ENCODE assay signal across 10 mouse cellular contexts in genomic region chr11:33170489-33170888, GRCm38 (mm10). TPM values are rescaled to one million over a fixed set of nuclear protein-coding genes. Genes with fewer than 3 reads are reported as not detected.
DNase-seq lines count a peak whose midpoint lies in the region; ATAC-seq and TF ChIP-seq lines count a peak whose summit lies in the region.
"Had no signal": no experiment of that assay in that cellular context is flagged by ENCODE, and none has a peak within 500 bp of the region (broad histone marks: within the 10 kb centered on the region; RNA-seq: fewer than 3 reads in every experiment).

No protein-coding gene starts in this region.

- no peaks in the 10 kb centered on the region for H3K27me3 ChIP-seq in hindbrain, embryonic 14.5 days (ENCODE audit: control insufficient read depth, insufficient read depth, low read length)
- 0 out of 2 replicates have a peak, but pooled peaks cover 11% of the 10 kb centered on the region for H3K27me3 ChIP-seq in hindbrain, embryonic 13.5 days
- peaks cover 14% of the 10 kb centered on the region for H3K27me3 ChIP-seq in C2C12 (ENCODE audit: control insufficient read depth, insufficient read depth, insufficient read length)

- no peak overlapping the region for H3K4me3 ChIP-seq in hindbrain, embryonic 14.5 days (replicated peaks; ENCODE audit: low read length)
- H3K4me3 ChIP-seq in hindbrain, embryonic 13.5 days, result no peak overlapping the region
- H3K4me3 ChIP-seq in C2C12 (ENCODE audit: insufficient read depth, poor library complexity, severe bottlenecking), result no peak overlapping the region
- H3K4me3 ChIP-seq: limb, embryonic 12.5 days; stomach, embryonic 15.5 days had no signal

- peak; percentile 47 for DNase-seq in hindbrain, embryonic 14.5 days (ENCODE audit: low spot score)
- DNase-seq in T-cell, adult 2 months (ENCODE audit: low spot score), result peak; percentile 47
- peak; percentile 79 for DNase-seq in embryo, embryonic 10 days (ENCODE audit: low spot score)
- DNase-seq in kidney, postnatal 4 days, result peak; percentile 74 to 75
- peak; percentile 38 to 44 for DNase-seq in urinary bladder, postnatal 36 days (ENCODE audit: low spot score in 2 of 2)

- no peaks in the 10 kb centered on the region for H3K79me2 ChIP-seq in C2C12 (ENCODE audit: control insufficient read depth, insufficient read depth)

- 14% methylated on average over 9 of the region's 9 CpGs for WGBS in hindbrain, embryonic 14.5 days
- 12% methylated on average over 9 of the region's 9 CpGs for WGBS in hindbrain, embryonic 13.5 days

- H3ac ChIP-seq in C2C12 (ENCODE audit: control insufficient read depth, insufficient read length, low read depth), result no peak overlapping the region

- no peak overlapping the region for H3K9ac ChIP-seq in hindbrain, embryonic 14.5 days
- no peak overlapping the region for H3K9ac ChIP-seq in hindbrain, embryonic 13.5 days
- H3K9ac ChIP-seq: limb, embryonic 12.5 days; stomach, embryonic 15.5 days had no signal

- H3K27ac ChIP-seq in hindbrain, embryonic 14.5 days, result no peak overlapping the region
- H3K27ac ChIP-seq in hindbrain, embryonic 13.5 days, result no peak overlapping the region
- H3K27ac ChIP-seq: limb, embryonic 12.5 days; stomach, embryonic 15.5 days had no signal

- H3K9me3 ChIP-seq in hindbrain, embryonic 14.5 days (ENCODE audit: control insufficient read depth, low read length), result no peaks in the 10 kb centered on the region
- H3K9me3 ChIP-seq in hindbrain, embryonic 13.5 days, result no peaks in the 10 kb centered on the region
- H3K9me3 ChIP-seq: limb, embryonic 12.5 days; stomach, embryonic 15.5 days had no signal

- no peaks in the 10 kb centered on the region for H3K79me3 ChIP-seq in C2C12 (ENCODE audit: low read depth)

- no peak overlapping the region for H3K4me2 ChIP-seq in hindbrain, embryonic 14.5 days (replicated peaks)
- H3K4me2 ChIP-seq in hindbrain, embryonic 13.5 days, result no peak overlapping the region
- H3K4me2 ChIP-seq: limb, embryonic 12.5 days; stomach, embryonic 15.5 days had no signal

- H3K36me3 ChIP-seq in hindbrain, embryonic 14.5 days (replicated peaks; ENCODE audit: control insufficient read depth, insufficient read depth), result no peaks in the 10 kb centered on the region
- no peaks in the 10 kb centered on the region for H3K36me3 ChIP-seq in hindbrain, embryonic 13.5 days
- no peaks in the 10 kb centered on the region for H3K36me3 ChIP-seq in C2C12 (ENCODE audit: control insufficient read depth, insufficient read depth)
- H3K36me3 ChIP-seq: limb, embryonic 12.5 days; stomach, embryonic 15.5 days had no signal

- no peaks in the 10 kb centered on the region for H3K4me1 ChIP-seq in hindbrain, embryonic 14.5 days (replicated peaks; ENCODE audit: control insufficient read depth, insufficient read depth, low read length)
- no peaks in the 10 kb centered on the region for H3K4me1 ChIP-seq in hindbrain, embryonic 13.5 days (replicated peaks)
- H3K4me1 ChIP-seq: limb, embryonic 12.5 days; stomach, embryonic 15.5 days had no signal

- no peak for ATAC-seq in hindbrain, embryonic 14.5 days (ENCODE audit: low FRiP score)
- no peak for ATAC-seq in hindbrain, embryonic 13.5 days (ENCODE audit: low FRiP score)
- ATAC-seq in monocyte, adult 5-6 weeks (replicated peaks; ENCODE audit: insufficient number of reproducible peaks, low FRiP score, low TSS enrichment, poor library complexity, severe bottlenecking), result peak; percentile 73

- TF ChIP-seq CTCF in C2C12 (IDR thresholded peaks at IDR 0.05; ENCODE audit: control insufficient read depth, insufficient read depth, insufficient read length), result peak; percentile 33

TF ChIP-seq in C2C12, 6 proteins besides CTCF, POLR2A, EP300 and RAD21:
- TF ChIP-seq MYOD1 (IDR thresholded peaks at IDR 0.05; ENCODE audit: control insufficient read depth, insufficient read length, low read depth) (no peak), USF1 (IDR thresholded peaks at IDR 0.05; ENCODE audit: low read depth) (no peak)

RNA-seq across cellular contexts. Expression of gene Npm1, which starts 7.5 kb away (rescaled TPM):
- polyA plus RNA-seq in hindbrain, embryonic 14.5 days (2014; fragmentation: Nextera tagmentation; extraction: Ambion mirVana), result 418 and 450 TPM in 2 replicates
- polyA plus RNA-seq in hindbrain, embryonic 13.5 days (2015; fragmentation: Nextera tagmentation; extraction: Ambion mirVana), result 542 and 556 TPM in 2 replicates
- 702 TPM for polyA plus RNA-seq in C2C12 (2012; fragmentation: generic; extraction: Trizol)
- total RNA-seq in monocyte, adult 5-6 weeks (2017), result 743 to 848 TPM (median 840 TPM) in 3 replicates

RNA-seq across cellular contexts. Expression of gene Fgf18, which starts 23.3 kb away (rescaled TPM):
- polyA plus RNA-seq in hindbrain, embryonic 14.5 days (2014; fragmentation: Nextera tagmentation; extraction: Ambion mirVana), result 9.0 and 10.1 TPM in 2 replicates
- polyA plus RNA-seq in hindbrain, embryonic 13.5 days (2015; fragmentation: Nextera tagmentation; extraction: Ambion mirVana), result 4.8 and 5.0 TPM in 2 replicates
- 0.12 TPM for polyA plus RNA-seq in C2C12 (2012; fragmentation: generic; extraction: Trizol)
- total RNA-seq in monocyte, adult 5-6 weeks (2017), result not detected in 3 replicates

RNA-seq across cellular contexts. Expression of gene Tlx3, which starts 32.9 kb away (rescaled TPM):
- 21.2 and 23.0 TPM in 2 replicates for polyA plus RNA-seq in hindbrain, embryonic 14.5 days (2014; fragmentation: Nextera tagmentation; extraction: Ambion mirVana)
- polyA plus RNA-seq in hindbrain, embryonic 13.5 days (2015; fragmentation: Nextera tagmentation; extraction: Ambion mirVana), result 20.2 and 29.0 TPM in 2 replicates
- polyA plus RNA-seq in C2C12 (2012; fragmentation: generic; extraction: Trizol), result not detected
- total RNA-seq in monocyte, adult 5-6 weeks (2017), result not detected in 3 replicates

Comparison
In these comparisons a context has a peak if more than half of its experiments do, and no peak if none do; other contexts are left out.
1. RNA of gene Tlx3, which starts 32.9 kb away (polyA plus RNA-seq): 20.2 to 29.0 TPM in hindbrain, embryonic 13.5 days and 21.2 to 23.0 TPM in hindbrain, embryonic 14.5 days; not detected in C2C12 (single experiment); every median in the first group is over 10 times any median in the second.
2. Peak in every context shown above with its lines, with median percentiles within 50 percentile points of each other: DNase-seq.